Mouse (Mus musculus) left cerebral cortex, postnatal 10 days (tissue): ENCODE measurements at regions not wholly inside any gene's neighbourhood (a gene's known extent, or its start where the extent isn't known, plus 50 kb on each side); places are given as distances from the start of the nearest gene placed in this dataset.
A peak's percentile ranks its signal among the peaks of the same experiment; 100 is the strongest.

Source experiments
- DNase-seq, 2 experiments: peaks; one replicate each; pipeline ENCODE4 v3.0.0; 2021 to 2022; ENCODE audit warnings: low spot score in 2 of 2, mixed read lengths in 1 of 2; ENCODE audit errors: extremely low spot score in 1 of 2
- intact Hi-C: fragments of 180-260 bp; cut with DNase I; formaldehyde crosslinking; loops from one replicate; pipeline ENCODE4 v1.15.1; 2025

DNA sequence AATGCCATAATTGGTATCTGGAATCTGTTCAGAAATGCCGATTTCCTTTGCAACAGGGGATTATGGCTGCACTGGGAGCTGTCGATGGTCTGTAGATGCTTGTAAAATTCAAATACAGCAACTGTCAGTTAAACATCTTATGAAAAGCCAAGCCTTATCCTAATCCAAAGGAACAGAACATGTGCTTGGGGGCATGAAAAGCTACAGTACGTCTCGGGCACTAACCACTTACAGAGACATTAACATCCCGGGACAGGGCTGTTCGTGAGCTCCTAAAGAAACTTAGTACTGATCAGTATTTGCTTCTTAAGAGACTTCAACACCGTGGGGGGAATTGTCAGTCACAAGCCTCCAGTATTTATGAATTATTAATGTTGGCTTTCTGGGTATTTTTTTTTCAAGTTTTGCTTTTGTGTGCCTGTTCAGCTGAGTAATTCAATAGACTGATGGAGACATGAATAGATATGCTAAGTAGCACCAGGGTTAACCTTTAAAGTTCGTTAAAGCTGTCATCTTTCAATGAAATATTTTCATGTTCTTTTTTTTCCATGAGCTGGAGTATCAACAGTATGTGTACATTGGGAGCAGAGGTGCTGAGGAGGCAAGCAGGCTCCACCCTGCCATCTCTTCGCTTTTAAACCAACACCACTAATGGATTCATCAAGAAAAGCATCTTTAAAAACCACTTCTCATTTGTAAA is 272.3 kb downstream of the Tle4 start:
- intact Hi-C loops, result no loop called here
- DNase-seq, result no peak

DNA sequence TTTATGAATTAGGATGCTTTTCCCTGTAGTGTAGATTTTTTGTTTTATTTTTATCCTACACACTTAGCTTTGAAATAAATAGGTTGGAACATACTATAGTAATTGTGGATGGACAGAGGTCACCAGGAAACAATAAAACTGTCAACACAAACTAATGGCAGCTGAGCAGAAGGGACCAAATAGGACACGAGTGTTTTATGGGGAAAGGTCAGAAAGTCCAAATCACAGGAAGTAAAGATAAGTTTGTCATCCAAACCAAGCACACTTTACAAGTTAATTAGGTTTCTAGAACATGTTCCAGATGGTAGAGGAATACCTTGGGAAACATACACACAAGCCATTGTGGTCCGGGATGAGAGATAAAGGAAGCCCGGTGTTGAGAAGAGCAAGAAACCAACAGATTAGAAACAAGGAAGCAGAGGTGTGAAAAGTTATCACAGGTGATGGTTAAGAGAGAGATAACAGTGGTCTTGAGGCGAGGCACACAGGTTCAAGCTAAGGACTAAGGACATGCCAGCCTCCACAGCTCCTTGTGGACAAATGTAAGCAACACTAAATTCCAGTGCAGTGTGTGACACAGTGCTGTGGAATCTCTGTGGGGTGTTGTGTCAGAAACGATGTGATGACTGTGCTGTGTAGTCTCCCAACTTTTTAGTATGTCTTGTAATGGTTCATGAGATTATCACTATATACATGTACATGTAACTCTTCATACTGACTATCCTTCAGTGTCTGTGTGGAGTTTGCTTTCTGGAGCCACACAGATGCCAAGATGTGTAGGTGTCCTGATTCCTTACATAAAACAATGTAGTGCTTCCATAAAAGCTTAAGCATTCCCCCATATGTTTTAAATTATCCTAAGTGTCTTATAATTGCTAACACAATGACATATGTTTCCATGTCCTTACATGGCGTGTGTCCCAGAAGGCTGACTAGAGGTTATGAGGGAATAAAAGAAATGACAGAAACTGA is 264.5 kb downstream of the Tle4 start:
- intact Hi-C loops, result no loop called here
- no peak for DNase-seq

DNA sequence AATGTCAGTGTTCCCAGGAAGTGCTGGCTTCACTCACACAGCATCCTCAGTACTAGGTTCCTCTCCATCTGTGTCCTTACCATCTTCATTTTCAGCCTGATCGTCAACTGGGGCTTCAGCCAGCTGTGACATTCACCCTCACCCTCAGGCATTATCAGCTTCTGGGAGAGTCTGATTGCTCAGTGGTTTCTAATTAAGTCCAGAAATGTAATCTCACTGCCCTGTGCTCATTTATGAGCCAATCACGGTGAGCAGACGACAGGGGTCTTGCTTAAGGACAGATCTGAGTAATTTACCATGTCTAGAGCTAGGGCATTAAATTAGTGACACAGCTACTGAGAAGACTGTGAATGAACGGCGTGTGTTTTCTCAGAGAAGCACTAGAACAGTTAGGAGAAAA is 260.8 kb downstream of the Tle4 start:
- DNase-seq, result no peak
- intact Hi-C loops, result no loop called here

DNA sequence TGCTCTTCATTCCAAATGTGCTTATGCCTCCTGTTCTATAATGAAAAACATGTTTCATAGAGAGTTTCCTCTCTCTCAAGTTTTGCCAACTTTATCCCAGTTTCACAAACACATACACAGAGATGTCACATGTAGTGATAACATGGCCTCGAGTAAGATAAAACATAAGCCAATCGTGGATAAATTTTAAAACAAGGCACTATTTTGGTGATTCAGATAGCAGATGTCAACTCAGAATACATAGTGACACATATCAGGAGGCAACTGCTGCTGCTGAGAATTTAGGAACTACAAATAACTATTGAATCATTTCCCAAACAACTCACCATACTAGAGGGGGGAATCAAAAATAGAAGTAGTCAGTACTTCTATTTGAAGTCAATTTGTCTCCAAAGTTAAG is 257.1 kb downstream of the Tle4 start:
- intact Hi-C loops, result no loop called here
- no peak for DNase-seq

DNA sequence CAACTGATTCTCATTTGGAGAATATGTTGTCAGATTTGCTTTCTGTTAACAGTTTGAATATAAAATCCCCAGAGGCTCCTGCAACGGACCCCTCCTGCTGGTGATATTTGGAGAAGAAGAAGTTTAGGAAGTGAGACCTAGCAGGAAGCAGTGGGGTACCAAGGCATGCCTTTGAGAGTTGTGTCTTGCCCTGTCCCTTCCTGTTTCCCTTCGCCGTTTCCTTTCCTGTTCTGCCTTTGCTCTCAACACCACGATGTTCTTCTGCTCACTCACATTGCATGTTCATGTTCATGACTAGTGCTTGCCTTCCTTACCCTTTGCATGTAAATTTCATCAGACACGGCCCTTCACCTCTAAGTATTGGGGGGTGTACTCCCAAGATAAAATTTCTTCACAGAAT is 254.0 kb downstream of the Tle4 start:
- DNase-seq, result no peak
- intact Hi-C loops, result no loop called here

DNA sequence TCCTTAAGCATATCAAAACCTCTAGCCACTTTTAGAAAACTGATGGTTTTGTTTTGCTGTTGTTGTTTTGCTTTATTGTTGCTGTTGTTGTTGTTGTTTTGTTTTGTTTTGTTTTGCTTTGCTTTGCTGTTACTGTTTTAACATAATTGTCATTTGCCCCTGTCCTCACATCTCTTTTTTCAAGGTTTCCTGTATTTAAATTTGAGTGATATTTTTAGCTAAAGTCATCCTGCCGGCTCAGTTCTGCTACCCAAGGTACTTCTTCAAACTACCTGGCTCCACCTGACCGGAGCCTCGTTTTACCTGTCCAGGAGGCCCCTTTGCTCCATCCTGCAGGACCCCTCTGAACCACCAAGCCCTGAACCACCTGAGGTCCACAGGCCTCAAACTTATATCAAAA is 253.4 kb downstream of the Tle4 start:
- no peak for DNase-seq
- intact Hi-C loops, result no loop called here

DNA sequence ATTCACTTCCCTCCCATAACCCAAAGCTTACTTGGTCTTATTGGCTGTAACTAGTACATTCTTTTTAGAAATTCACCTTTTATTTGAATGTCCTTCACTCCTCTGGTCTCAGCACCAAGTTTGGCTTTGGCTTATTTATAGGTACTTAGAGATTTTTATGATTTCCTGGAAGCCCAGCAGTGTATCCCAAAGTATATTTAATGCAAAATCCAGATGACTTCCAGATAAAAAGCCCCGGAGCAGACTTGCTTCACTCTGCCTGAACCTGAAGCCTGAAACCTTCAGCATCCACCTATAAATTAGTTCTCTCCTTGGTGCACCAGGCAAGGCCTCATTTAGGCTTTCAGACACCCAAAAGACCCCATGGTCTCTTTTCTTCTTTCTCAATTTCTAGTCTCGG is 250.8 kb downstream of the Tle4 start:
- no peak for DNase-seq
- intact Hi-C loops, result no loop called here

DNA sequence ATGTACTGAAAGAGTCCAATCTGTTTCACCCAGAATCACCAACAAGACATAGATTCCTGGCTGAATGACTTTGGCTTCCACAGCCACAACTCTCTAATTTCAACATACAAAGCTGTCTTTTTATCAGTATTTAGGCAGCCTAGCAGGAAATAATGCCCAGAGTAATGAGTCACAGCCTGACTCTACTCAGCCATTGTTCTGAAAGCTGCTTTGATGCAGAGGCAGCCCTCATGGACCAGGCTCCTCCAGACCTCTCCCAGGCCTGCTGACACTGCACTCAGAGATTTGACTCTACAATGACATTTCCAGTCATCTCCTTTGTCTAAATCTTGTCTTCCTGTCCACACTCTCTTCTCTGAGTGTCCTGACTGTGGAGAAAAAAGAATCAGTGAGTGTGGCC is 250.4 kb downstream of the Tle4 start:
- intact Hi-C loops, result no loop called here
- DNase-seq, result no peak

DNA sequence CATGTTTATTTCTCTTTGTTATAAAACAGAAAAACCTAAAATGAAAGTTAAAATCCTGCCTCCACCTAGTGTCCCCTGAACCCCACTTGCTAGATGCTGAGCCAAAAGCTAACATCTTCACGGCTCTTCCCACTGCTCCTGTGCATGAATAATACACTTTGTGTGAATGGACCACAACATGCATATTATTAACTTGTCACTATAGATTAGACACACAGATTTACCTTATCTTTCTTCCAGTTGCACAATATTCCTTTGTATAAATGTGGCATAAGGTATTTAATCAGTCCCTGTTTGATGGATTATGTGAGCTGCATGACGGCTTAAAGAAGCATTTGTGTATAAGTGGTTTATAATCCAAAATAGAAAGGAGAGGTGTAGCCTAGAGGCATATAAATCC is 248.1 kb downstream of the Tle4 start:
- no peak for DNase-seq
- intact Hi-C loops, result no loop called here

DNA sequence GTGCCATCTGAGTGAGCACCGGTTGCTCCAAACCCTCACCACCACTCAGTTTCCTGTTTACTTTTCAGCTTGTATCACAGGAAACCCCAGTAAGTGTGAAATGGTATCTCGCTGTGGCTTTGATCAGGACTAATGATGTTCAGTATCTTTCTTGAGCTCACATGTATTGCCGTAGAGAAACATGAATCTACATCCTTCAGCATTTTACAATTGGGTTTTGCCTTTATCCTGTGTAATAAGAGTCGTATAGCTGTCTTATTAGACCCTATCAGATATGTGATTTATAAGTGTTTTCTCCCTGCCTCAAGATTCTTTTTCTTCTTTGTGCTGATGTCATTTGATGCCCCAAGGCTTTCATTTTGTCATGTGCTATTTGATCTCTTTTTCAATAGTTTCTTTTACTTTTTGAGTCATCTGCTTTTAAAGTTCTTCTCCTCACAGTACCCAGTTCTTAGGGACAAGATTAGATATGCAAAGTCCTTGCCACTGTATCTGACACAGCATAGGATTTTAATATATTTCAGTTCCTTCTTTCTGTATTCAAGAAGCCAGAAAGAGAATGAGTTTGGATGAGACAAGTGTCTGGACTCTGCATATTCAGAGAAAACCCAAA is 246.0 kb downstream of the Tle4 start:
- intact Hi-C loops, result no loop called here
- no peak for DNase-seq

DNA sequence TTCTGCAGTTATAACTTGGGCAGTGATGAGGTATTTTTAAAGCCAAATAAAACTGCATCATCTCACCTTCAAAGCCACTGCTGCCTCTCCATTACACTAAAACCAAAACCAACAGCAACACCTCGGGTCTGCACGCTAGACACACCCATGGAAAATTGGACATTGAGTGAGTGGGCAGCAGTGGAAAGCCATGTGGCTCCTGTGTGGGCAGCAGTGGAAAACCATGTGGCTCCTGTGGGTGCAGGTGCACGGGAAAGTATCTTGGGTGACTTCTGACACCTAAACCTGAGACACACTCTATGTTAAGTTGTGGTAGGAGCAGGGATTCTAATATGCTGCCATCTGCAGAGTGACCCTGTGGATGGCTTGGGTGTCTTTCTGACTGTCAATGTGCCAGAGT is 245.3 kb downstream of the Tle4 start:
- intact Hi-C loops, result no loop called here
- DNase-seq, result no peak

DNA sequence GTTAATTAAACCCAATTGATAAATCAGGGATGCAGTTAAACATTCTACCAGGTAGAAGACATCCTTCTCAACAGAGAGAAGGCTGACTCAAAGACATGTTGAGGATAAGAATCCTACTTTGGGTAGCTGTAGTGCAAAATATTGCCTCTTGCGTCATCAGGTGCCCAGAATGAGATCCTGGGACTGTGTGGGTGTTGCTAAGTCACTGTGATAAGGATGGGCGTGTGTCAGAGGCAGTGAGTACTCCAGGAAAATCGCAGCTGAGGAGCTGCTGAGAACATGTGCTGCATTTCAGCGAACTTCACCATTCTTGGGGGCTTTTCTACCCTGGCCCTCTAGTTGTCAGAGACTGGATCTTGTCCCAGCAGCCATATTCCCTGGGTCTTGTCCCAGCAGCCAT is 244.7 kb downstream of the Tle4 start:
- DNase-seq, result no peak
- intact Hi-C loops, result no loop called here

DNA sequence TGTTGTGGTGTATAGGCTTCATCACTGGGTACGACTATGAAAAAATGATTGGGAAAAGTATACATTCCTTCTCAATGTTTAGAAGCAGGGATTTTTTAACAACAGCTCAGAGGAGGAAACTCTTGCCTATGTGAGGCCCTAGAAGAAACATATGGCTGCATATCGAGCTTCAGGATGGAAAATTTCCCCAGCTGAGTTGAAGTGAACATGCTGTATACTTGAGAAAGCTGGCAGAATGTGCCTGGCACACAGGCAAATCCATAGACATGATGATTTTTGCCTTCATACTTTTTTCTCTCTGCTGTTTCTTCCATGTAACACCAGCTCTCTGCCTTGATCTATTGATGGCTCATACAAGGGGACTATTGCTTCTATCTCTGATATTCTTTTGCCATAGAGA is 242.7 kb downstream of the Tle4 start:
- peak in 1 of 2 experiments; percentile 31 for DNase-seq
- intact Hi-C loops, result no loop called here

DNA sequence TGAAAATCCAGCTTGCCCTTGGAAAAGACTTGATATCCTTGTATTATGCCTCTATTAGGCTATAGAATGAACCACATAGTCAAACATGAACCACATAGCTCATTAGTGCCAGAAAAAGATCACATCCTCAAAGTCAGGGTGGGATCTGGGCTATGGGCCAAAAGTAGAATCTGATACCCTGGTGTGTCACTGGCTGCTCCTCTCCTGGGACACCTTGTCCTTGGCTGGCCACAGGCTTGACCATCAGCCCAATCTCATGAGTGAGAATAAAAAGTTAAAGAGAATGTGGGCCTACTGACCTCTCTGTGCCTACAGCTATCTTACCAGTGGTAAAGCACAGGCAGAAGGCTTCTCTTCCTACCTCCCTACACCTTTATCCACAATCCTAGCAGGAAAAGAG is 241.9 kb downstream of the Tle4 start:
- DNase-seq, result no peak
- intact Hi-C loops, result no loop called here

DNA sequence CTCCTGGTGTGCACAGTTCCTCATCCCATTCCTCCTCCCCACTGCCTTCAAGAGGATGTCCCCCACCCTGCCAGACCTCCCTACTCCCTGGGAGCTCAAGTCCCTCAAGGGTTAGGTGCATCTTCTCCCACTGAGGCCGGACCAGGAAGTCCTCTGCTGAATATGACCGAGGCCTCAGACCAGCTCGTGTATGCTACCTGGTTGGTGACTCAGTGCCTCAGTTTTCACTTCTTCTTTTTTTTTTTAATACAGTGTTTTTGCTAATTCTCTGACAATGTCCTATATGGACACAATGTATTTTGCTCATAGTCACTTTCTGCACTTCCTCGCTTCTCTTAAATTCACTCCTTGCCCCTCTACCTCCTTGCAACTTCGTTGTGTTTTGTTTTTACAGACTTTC is 237.2 kb downstream of the Tle4 start:
- intact Hi-C loops, result no loop called here
- DNase-seq, result no peak

DNA sequence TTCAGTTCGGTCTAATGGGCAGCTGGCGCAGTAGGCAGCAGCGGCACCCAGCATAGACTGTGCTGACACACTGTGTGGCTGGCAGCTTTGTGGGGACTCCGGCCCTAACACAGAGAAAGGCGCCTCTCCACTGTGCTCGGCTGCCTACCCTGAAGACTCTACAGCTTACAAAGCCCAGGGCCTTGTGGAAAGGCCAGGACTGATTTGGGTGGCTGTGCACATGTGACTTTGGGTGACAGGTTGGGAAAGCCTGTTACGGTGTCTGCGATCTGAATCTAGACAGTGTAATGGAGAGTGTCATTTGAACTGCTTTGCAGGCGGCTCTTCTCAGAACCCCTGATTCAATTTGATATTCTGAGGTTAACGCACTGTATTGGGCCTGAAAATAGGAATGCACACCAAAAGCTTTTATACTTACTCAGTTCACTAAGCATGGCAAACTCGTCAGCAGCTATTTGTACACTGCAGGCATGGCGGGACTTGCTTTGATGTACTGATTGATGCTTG is 228.7 kb downstream of the Tle4 start:
- intact Hi-C loops, result no loop called here

DNA sequence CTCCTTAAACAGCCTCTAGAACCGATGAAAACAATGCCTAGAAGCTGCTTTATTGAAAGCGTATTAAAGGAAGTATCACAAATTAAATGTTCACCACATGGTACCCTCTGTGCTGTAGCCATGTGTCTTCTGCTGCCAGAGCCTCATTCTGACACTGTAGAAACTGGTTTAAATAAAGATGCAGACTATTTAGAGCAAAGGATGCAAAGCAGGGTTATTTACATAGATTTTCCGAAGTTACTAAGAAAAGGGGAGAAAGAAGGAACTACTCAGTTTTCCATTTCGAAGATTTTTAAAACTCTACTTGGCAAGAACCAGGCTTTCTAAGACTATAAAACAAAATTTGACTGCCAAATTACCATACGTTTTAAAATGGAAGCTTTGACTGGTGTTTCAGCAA is 226.5 kb downstream of the Tle4 start:
- intact Hi-C loops, result no loop called here
- DNase-seq, result peak in 1 of 2 experiments; percentile 19

More for the DNA sequence above, 228.7 kb downstream of the Tle4 start:
- no peak for DNase-seq

DNA sequence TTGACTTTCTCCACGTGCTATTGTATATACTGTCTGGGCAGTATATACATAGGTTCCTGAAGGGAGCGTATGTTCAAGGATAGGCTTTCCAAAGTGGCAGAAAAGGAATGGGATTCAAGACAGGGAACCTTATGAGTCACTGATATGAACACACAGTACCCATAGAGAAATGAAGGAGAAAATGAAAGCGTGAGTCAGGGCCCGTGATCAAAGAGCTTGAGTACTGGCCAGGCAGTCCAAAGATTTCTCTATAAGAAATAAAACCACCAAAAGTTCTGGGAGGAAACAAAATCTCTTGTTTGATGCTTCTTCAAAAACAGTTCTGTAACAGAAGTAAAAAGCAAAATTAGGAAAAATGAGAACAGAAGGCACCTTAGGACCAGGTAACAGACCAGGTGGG is 223.9 kb downstream of the Tle4 start:
- intact Hi-C loops, result no loop called here
- DNase-seq, result no peak

DNA sequence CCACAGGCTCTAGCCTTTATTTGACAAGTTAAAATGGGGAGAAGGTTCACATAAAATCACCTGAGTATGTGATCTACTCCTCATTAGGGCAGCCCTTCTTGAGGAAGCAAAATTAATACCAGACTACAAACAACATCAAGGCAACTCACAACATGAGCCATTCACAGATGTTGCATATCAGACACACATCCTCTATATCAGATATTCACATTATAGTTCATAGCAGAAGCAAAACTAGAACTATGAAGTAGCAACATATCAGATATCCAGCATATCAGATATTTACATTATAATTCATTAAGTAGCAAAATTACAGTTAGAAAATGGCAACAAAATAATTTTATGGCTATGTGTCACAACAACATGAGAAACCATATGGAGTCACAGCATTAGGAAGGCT is 217.0 kb downstream of the Tle4 start:
- intact Hi-C loops, result no loop called here
- no peak for DNase-seq

DNA sequence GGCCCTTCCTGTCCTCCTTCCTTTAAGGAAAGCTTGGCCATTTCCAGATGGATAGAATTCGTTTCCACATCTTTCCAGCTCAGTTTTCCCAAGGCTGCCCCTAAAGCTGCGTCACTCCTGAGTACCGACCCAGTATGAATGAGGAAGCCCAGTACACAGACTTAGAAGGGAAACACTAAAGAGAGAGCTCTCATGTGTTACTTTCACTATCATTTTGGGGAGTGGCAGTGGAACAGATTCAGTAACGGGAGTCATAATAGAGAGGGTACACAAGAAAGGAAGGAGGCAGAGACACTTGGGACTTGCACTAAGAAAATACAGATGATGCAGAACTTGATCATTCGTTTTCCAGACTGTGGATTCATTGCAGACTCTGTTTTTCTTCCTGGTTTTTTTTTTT is 210.1 kb downstream of the Tle4 start:
- intact Hi-C loops, result no loop called here
- DNase-seq, result no peak
